Mouse (Mus musculus) heart, adult 9 months (tissue): ENCODE data around the gene Pzp.

ENCODE experiments used
- DNase-seq, 2 experiments: peaks; one replicate each; pipeline ENCODE4 v3.0.0; 2022; ENCODE audit warnings: low spot score in 2 of 2

The Pzp gene

GRCm38 (mm10) chr6:128436356-128437005, 90.0 kb downstream of the Pzp start:
- DNase-seq: no peak

- DNase-seq: peak; percentile 87 to 89
These were observed 91.0 kb downstream of the Pzp start for GRCm38 (mm10) chr6:128435474-128435873.
